Comparison of ENCODE assay signal across 20 mouse cellular contexts in genomic region chr2:33705687-33706320, GRCm38 (mm10).
DNase-seq lines count a peak whose midpoint lies in the region; ATAC-seq lines count a peak whose summit lies in the region.
"Had no signal": no experiment of that assay in that cellular context is flagged by ENCODE, and none has a peak within 500 bp of the region (broad histone marks: within the 10 kb centered on the region; RNA-seq: fewer than 3 reads in every experiment).

No protein-coding gene starts in this region.

- 34% methylated on average over 16 of the region's 16 CpGs for WGBS in neural tube, embryonic 13.5 days
- 33% methylated on average over 16 of the region's 16 CpGs for WGBS in neural tube, embryonic 15.5 days
- 17% methylated on average over 16 of the region's 16 CpGs for WGBS in limb, embryonic 13.5 days

- peaks cover 25% of the 10 kb centered on the region for H3K4me1 ChIP-seq in neural tube, embryonic 13.5 days (replicated peaks)
- H3K4me1 ChIP-seq in neural tube, embryonic 15.5 days: peaks cover 25% of the 10 kb centered on the region
- peaks cover 81% of the 10 kb centered on the region for H3K4me1 ChIP-seq in limb, embryonic 13.5 days

- H3K4me3 ChIP-seq in neural tube, embryonic 13.5 days: no peak overlapping the region
- no peak overlapping the region for H3K4me3 ChIP-seq in neural tube, embryonic 15.5 days (replicated peaks)
- H3K4me3 ChIP-seq in limb, embryonic 13.5 days: peak overlapping the region; percentile 19
- H3K4me3 ChIP-seq: embryonic facial prominence, embryonic 12.5 days; heart, adult 2 months; heart, embryonic 15.5 days; hindbrain, embryonic 13.5 days had no signal

- peak; percentile 45 for DNase-seq in embryo, embryonic 11 days
- DNase-seq in embryo, embryonic 9.5 days (ENCODE audit: extremely low spot score): no peak
- no peak for DNase-seq in cerebellum, adult 11 months
- DNase-seq in left cerebral cortex, adult 11 months (ENCODE audit: low spot score): no peak
- DNase-seq: adrenal gland, postnatal 14 days; cerebellum, adult 8-10 months; cerebellum, postnatal 25 days; gastrocnemius, postnatal 14 days; heart, adult 2 months; heart, postnatal 14 days had no signal

- no peak overlapping the region for H3K4me2 ChIP-seq in neural tube, embryonic 13.5 days
- H3K4me2 ChIP-seq in neural tube, embryonic 15.5 days: no peak overlapping the region
- H3K4me2 ChIP-seq in limb, embryonic 13.5 days (replicated peaks): peak overlapping the region; percentile 53
- H3K4me2 ChIP-seq: embryonic facial prominence, embryonic 12.5 days; heart, embryonic 11.5 days; heart, embryonic 15.5 days; hindbrain, embryonic 13.5 days had no signal

- H3K9me3 ChIP-seq in neural tube, embryonic 13.5 days: no peaks in the 10 kb centered on the region
- H3K9me3 ChIP-seq in neural tube, embryonic 15.5 days (replicated peaks): no peaks in the 10 kb centered on the region
- no peaks in the 10 kb centered on the region for H3K9me3 ChIP-seq in limb, embryonic 13.5 days
- H3K9me3 ChIP-seq: embryonic facial prominence, embryonic 12.5 days; heart, embryonic 15.5 days; hindbrain, embryonic 13.5 days had no signal

- peak overlapping the region; percentile 41; the same call in 1 of the 2 replicates for H3K9ac ChIP-seq in neural tube, embryonic 13.5 days
- H3K9ac ChIP-seq in neural tube, embryonic 15.5 days (replicated peaks): no peak overlapping the region
- peak overlapping the region; percentile 48 for H3K9ac ChIP-seq in limb, embryonic 13.5 days
- H3K9ac ChIP-seq: embryonic facial prominence, embryonic 12.5 days; heart, embryonic 15.5 days; hindbrain, embryonic 13.5 days had no signal

- H3K36me3 ChIP-seq in neural tube, embryonic 13.5 days: no peaks in the 10 kb centered on the region
- H3K36me3 ChIP-seq in neural tube, embryonic 15.5 days: no peaks in the 10 kb centered on the region
- H3K36me3 ChIP-seq in limb, embryonic 13.5 days: no peaks in the 10 kb centered on the region
- H3K36me3 ChIP-seq: embryonic facial prominence, embryonic 12.5 days; heart, embryonic 15.5 days; hindbrain, embryonic 13.5 days had no signal

- H3K27me3 ChIP-seq in neural tube, embryonic 13.5 days: peaks cover 61% of the 10 kb centered on the region
- peaks cover 40% of the 10 kb centered on the region for H3K27me3 ChIP-seq in neural tube, embryonic 15.5 days (replicated peaks)
- H3K27me3 ChIP-seq in limb, embryonic 13.5 days: peaks cover 57% of the 10 kb centered on the region

- ATAC-seq in neural tube, embryonic 13.5 days (ENCODE audit: low read depth): no peak
- ATAC-seq in neural tube, embryonic 15.5 days (ENCODE audit: low FRiP score): no peak
- no peak for ATAC-seq in limb, embryonic 13.5 days (ENCODE audit: low FRiP score, low read depth)
- ATAC-seq: activated CD4-positive, CD25-positive, alpha-beta regulatory T cell, adult 4 months; forebrain, embryonic 16.5 days; hindbrain, postnatal 0 days had no signal

- H3K27ac ChIP-seq in neural tube, embryonic 13.5 days (replicated peaks): no peak overlapping the region
- no peak overlapping the region for H3K27ac ChIP-seq in neural tube, embryonic 15.5 days (replicated peaks)
- peak overlapping the region; percentile 78 for H3K27ac ChIP-seq in limb, embryonic 13.5 days
- H3K27ac ChIP-seq: embryonic facial prominence, embryonic 12.5 days; heart, adult 2 months; heart, embryonic 15.5 days; hindbrain, embryonic 13.5 days; hindbrain, postnatal 0 days had no signal
